Mouse (Mus musculus): ENCODE data around the gene Rp9.
"Not testable (repeated sequence)": the region's sequence is repeated elsewhere in the genome, so short reads cannot be mapped to it uniquely, and the experiment has no call there.

Gene Rp9

DNA sequence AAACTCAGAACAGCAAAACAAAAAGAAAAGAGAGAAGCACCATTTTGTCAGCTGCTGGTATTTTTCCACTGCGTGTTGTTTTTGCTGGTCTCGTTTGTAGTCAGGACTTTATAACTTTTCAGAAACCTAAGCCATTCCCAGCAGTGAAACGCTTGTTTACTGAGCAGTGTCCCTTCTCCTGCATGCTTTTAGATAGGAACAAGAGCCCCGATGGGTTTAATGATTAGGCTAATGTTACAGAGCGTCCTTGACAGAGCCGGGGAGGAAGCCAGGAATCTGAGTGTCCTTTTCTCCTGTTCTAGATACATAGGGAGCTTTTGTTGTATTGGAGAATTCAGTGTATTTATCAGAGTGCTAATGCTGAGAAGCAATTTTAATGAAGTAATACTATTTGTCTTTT is 52.0 kb downstream of the Rp9 start:
- no peak for DNase-seq

DNA sequence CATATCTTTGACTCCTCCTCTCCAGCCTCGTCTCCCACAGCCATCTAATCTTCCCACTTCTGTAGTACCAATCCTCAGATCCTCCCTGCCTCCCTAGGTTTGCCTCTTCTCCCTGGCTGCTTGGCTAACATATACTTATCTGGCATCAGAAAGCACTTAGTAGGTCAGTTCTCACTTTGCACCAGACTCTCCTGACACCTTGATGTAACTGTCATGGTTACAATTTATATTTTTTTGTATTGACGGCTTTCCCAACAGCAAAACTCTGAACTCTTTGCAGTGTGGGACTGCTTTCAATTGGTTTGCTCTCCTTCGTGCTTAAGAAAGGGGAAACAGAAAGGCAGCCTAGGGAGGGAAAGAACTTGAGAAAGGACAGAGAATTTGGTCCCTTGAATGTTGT is 53.4 kb downstream of the Rp9 start:
- DNase-seq = no peak

DNA sequence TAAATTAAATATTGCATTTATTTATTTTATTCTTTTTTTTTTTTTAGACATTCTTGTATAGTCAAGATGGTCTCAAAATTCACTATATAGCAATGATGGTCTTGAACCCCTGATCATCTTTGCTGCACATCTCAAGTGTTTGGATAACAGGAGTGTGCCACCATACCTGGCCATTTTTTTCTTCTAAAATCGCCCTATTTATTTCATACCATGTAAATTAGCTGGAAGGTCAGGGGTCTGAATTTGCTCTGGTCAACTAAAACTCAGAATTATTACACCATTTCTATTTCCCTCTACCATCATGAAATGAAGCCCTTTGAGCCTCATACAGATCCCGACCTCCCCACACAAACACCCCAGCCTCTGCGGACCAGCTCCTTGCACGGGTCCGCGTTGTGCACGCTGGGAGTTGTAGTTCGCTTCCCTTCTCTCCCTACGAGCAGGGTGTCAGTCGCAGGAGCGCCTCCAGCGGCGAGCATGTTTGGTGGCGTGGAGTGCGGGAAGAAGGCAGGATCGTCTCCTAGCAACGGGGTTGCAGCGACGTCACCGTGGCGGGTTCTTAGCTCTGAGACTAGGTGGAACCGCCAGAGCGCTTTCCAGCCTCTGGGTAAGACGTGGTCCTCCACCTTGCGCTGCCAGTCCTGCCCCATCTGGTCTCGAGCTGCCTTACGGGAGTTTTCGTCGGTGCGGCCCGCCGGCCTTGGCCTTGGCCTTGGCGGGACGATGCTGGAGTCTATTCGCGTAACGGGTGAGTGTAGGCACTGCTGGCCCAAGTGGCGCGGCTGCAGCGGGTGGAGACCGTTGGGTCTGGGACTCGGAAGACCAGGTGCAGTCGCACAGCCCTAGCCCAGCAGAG is 58.3 kb downstream of the Rp9 start, which contains the start of gene 9530077C05Rik:
9530077C05Rik (plus strand) TSS at position 512 of the 856 bp plus-strand sequence.
- DNase-seq = peak; percentile 96 to 97

DNA sequence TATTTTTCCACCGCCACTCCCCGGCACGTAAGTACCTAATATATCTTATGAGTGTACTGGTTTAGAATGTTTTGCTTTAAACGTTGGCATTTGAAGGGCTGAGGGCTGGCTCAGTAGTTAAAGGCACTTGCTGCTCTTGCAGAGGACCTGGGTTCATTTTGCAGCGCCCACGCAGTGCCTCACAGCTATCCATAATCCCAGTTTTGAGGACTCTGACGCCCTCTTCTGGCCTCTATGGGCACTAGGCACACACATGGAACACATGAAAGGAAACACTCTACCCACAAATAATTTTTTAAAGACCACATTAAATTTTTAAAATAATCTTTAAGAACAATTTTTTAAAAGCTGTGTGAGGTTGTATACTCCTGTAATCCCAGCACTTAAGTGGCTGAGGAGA is 60.0 kb downstream of the Rp9 start:
- DNase-seq = no peak

DNA sequence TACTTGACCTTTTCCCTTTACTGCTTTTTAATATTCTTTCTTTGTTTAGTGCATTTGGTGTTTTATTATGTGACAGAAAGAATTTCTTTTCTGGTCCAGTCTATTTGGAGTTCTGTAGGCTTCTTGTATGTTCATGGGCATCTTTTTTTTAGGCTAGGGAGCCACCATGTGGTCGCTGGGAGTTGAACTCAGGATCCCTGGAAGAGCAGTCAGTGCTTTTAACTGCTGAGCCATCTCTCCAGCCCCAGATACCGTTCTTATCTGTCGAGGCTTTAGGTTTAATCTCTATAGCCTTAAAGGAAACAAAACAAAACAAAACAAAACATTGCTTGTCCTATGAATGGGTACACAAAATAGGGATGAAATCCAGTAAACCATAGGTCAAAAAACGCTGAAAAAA is 61.2 kb downstream of the Rp9 start:
- peak in 1 of 2 experiments; percentile 34 for DNase-seq

DNA sequence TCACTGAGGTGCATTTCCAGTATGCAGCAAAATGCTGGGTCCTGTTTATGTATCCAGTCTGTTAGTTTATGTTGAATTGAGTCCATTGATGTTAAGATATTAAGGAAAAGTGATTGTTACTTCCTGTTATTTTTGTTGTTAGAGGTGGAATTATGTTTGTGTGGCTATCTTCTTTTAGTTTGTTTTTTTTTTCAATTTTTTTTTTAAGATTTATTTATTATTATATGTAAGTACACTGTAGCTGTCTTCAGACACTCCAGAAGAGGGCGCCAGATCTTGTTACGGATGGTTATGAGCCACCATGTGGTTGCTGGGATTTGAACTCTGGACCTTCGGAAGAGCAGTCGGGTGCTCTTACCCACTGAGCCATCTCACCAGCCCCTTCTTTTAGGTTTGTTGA is 61.9 kb downstream of the Rp9 start:
- DNase-seq = not testable (repeated sequence)

DNA sequence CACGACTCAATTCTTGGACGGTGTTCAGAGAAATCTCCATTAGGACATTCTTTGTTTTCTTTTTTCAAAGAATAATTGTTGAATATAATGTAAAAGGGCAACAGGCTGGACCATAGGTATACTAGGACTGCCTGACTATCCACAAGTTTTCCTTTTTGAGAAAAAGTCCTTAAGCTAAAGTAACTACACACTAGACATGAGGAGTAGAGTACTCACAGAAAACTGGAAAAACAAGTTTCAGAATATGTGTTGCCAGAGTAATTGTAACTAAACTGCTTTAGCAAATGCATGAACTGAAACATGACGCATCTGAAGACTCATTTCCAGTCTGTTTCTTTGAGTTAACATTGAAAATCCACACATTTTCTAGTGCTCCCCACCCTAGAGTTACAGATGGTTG is 64.1 kb downstream of the Rp9 start:
- no peak for DNase-seq

DNA sequence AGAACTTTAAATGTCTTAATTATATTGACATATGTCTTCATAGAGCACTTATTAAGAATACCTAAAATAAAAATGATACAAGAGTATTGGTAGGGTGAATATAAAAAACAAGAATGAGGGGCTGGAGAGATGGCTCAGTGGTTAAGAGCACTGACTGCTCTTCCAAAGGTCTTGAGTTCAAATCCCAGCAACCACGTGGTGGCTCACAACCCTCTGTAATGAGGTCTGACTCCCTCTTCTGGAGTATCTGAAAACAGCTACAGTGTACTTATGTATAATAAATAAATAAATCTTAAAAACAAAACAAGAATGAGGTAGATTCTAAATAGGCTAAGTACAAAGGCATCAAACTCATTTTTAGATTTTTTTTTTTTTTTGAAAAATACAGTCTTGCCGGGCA is 66.0 kb downstream of the Rp9 start:
- not testable (repeated sequence) for DNase-seq

DNA sequence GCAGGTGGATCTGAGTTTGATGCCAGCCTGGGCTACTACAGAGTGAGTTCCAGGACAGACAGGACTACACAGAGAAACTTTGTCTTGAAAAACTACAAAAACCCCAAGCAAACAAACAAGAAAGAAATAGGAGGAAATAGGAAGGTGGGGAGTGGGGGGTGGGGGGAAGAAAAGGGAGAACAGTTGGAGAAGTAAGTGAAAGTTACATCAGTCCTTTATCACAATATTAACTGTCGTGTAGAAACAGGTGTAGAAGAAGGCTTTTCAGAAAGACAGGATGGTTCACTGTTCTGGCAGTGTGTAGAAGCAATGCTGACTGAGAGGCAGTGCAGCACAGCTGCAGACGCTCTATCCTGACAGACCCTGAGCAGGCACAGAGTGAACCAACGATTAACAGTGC is 66.6 kb downstream of the Rp9 start:
- DNase-seq = no peak

DNA sequence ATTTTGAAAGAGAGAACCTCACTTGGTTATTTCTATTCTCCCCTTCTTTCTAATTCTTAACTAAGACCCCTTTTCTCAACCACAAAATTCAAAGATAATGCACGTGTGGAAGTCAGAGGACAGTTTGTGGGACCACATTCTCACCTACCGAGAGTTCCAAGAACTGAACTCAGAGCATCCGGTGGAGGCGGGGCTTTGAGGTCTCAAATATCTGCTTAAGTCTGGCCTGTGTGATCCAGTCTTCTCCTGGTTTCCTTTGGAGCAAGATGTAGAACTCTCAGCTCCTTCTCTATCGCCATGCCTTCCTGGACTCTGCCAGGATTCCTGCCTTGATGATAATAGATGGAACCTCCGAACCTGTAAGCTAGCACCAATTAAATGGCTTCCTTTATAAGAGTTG is 67.5 kb downstream of the Rp9 start:
- DNase-seq = no peak

DNA sequence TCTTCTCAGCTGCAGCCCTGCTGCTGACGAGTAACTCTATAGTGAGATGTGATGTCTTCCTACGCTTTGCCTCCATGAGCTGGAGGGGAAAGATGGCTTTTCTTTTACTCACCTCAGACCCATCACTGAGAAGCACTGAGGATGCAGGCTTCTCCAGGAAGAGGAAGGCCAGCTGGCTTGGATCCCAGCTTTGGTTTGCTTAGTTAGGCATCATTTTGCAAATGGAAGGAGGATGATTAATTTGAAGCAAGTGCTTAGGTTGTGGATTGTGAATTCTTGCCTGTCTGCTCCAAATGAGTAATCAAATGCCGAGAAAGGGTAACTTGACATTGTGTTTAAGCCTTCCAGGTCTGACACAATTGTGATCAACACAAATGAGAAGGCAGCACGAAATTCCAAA is 70.5 kb downstream of the Rp9 start:
- no peak for DNase-seq

DNA sequence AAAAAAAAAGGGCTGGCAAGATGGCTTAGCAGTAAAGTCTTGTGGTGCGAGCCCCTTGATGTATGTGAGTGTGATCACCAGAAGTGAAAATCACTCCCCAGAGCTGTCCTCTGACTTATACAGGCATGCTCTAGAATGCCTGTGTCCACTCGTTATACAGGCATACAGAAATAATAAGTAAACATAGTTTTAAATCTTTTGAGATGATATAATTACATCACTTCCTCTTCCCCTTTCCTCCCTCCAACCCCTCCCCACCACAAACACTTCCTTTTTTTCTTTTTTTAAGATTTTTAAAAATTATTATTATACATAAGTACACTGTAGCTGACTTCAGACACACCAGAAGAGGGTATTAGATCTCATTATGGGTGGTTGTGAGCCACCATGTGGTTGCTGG is 74.8 kb downstream of the Rp9 start:
- DNase-seq = no peak

DNA sequence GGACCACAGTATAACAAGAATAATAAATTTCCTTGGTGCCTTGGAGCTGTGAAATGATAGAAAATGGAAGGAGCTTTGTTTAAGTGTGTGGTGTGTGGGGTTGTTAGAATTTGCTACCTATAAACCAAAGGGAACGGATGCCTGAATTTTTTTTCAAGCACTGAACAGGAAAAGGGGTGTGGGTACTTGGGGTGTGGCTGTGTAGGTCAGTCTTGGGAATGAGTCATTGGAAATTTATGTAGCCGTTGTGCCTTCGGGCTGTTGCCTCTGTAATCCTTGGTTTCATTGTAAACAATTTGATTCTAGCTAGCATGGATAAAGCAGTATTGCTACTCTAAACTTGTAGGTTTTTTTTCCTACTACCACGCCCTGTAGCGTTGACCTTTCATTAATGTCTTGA is 79.2 kb downstream of the Rp9 start:
- no peak for DNase-seq

DNA sequence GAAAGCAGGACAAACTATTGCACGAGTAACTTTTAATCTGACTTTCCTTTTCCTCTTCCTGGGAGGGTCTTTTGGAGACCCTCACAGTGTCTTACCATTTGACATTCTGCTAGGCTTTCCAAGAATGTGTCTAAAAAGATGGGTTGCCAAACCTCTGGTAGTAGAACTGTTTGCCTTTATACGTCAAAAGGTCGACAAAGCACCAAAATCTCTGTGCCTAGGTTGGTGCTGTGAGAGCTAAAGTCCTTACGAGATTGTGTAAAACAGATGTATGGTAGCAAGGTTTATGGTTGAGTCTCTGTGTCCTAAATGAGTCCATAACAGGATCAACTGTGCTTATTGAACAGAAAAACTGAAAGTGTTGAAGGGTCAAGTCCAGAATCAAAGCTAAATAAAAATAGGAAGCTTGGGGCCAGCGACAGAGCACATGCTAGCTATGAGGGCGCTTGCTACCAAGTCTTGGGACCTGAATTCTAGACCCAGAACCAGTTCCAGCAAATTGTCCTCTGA is 79.8 kb downstream of the Rp9 start:
- DNase-seq = no peak

DNA sequence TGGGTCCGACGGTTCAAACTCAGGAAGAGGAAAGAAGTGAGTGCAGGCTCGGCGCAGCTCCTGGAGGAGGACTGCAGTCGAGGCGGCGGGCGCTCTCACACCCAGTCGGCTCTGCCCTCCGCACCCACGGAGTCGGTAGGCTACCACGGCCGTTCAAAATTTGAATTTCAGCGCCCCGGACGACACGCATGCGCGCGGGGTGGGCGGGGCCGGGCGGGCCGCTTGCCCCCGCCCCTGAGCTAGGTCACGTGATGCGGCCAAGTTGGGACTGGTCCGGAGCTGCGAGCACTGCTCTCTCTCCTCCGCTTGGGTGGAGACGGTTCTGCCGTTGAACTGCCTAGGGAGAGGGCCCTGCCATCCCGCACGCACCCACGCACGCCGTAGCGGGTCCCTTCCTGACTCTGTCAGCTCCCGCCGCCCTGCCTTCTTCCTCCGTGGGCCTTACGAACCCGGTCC is 80.5 kb downstream of the Rp9 start, which contains the start of gene Anln:
Anln (minus strand) TSS at position 168 of the 456 bp plus-strand sequence.
- peak; percentile 94 to 96 for DNase-seq

DNA sequence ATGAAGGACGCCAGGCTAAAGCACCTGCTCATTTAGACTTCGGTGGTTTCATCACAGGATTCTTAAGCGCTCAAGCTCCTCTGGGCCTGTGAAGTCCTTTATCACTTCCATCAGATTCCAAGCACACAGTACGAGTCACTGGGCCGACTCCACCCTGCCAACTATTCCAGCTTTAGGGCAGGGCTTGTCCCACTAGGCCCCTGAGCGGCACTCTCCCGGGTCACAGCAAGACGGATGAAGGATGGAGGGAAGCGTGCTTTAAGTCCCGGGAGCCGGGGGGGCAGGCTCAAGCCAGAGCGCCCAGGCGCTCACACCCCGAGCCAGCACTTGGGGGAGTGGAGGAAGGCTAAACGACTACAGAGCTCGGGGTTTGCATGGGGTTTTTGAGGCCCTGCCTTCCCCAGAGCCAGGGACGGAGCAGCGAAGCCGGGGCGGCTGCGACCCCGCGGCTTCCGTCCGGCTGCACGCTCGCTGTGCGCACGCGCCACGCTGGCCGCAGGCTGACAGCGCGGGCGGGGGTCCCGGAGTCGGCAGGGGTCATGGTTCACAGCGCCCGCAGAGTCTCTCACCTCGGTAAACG is 81.1 kb downstream of the Rp9 start:
- peak; percentile 53 to 64 for DNase-seq

DNA sequence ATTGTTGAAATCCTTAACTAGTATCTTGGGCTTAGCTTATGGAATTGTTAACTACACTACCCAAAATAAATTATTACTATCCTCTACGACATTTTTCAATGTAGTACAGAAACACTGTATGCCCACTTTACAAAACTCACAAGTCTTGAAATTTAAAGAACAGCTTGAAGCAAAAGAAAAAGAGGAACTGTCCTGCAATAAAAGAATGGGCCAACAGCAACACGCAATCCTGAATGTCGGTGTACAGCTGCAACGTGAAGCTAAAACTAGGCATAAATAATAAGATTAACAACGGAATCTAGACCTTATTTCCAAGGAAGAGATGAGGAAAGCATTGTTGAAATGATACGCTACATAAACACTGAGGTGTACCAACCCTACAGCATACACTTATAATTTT is 81.6 kb downstream of the Rp9 start:
- no peak for DNase-seq

DNA sequence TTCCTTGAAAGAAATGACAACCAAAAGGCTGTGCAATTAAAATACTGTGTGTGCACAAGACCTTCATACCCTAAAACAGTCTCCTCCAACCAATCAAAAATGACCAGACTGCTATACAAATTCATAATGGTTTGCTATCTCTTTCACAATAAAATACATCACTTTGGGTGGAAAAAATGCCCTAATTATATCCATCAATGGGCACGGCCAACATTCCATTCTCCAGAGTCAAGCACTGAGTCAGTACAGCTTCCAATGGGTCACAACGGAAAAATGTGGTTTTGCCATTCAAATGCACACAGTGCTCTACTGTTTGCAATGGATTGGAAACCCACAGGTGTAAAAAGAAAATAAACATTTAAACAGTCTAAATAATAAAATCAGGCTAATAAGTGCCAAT is 83.7 kb downstream of the Rp9 start:
- DNase-seq = no peak

DNA sequence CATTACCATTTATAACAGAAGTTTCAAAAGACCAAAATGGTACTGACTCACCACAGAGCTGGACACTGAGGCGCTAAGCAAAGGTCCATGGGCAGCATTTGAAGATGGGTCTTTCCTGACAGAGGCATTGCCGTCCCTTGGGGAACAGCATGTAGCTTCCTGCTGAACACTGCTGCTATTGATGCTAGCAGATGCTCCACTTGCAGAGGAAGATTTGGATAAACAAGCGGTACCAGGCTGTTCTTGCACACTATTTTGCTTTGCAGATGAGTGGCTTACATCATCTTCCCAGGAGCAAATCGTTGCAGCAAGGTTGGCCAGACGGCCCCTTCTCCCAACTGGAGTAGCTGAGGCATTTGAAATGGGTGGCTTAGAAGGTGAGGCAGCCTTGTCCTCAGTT is 93.5 kb downstream of the Rp9 start:
- DNase-seq = no peak

DNA sequence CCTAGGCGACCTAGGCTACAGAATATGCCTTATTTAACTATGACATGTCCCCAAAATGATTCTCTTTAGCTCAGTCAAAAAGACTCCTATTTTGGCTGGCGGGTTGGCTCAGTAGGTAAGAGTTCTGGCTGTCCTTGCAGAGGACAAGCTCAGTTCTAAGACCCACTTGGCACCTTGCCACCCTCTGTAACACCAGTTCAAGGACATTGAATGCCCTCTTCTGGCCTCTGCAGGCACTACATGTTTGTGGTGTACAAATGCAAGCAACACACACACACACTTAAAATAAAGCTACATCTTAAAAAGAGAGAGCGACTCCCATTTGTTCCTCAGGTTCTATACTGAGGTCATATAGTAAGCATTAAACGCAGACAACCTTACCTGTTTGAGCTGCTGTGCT is 96.8 kb downstream of the Rp9 start:
- DNase-seq = no peak

DNA sequence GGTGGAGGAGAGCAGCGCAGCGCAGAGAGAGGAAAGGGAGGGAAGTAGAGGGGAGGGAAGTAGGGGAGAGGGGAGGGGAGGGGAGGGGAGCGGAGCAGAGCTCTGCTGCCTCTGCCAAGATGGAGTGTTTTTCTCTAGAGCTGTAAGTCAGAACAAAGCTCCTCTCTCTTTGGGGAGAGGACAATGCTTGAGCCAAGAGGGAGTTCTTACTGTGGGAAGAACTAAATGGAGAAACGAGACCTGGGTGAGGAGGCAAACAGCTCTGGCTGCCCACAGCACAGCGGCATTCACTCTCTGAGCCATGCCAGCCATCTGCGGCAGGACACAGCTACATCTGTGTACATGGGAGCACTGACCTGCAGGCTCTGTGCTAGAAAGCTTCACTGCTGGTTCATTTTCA is 101.5 kb downstream of the Rp9 start:
- DNase-seq = no peak

DNA sequence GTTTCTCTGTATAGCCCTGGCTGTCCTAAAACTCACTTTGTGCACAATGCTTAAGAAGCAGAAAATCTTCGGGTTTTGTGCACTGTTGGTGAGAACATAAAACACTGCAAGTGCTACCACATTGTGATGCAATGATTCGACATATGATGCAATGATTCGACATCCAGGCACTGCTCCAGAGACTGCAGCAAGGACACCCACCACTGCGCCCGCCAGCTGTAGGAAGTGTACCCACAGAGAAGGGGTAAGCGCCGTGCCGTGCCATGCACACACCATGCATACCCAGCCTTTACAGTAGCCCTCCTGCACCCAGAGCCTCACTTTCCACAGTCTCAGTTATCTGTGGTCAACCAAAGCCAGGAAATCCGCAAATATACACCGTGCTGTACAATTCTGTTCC is 102.9 kb downstream of the Rp9 start:
- peak in 1 of 2 experiments; percentile 31 for DNase-seq

DNA sequence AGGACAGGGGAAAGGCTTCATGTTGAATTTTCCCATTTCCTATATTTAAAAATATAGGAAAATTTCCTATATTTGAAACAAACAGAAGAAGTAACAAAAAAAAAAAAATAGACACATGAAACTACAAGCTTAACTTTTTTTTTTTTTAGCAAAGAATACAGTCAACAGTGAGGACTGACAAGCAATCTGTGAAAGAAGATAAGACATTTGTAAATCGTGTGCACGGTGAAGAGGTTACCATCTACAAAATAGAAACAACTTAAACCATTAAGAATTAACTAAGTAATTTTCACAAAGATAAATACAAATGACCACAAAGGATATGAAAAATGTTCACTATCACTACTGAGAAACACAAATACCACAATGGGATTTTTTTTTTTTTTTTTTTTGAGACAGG is 103.3 kb downstream of the Rp9 start:
- DNase-seq = no peak
